Mouse (Mus musculus) small intestine, adult 2 months (tissue): ENCODE measurements around the gene Fyn. TPM values are rescaled to one million over a fixed set of nuclear protein-coding genes. Genes with fewer than 3 reads are reported as not detected.

ENCODE experiments used
- H3K27ac ChIP-seq: fragments of 200-500 bp; 2 replicates; pipeline ENCODE4 v1.5.1; 2012; ENCODE audit warnings: low read depth, low read length, control low read depth, inconsistent platforms; ENCODE audit not compliant: insufficient read depth
- H3K27me3 ChIP-seq: fragments of 200-500 bp; 2 replicates; pipeline ENCODE4 v1.6.1; 2012; ENCODE audit warnings: mild to moderate bottlenecking, moderate library complexity, low read length, inconsistent platforms; ENCODE audit not compliant: control insufficient read depth, insufficient read depth
- H3K36me3 ChIP-seq: fragments of 200-500 bp; 2 replicates; pipeline ENCODE4 v1.6.1; 2012; ENCODE audit warnings: mild to moderate bottlenecking, low read length, control low read depth, inconsistent platforms; ENCODE audit not compliant: control insufficient read depth, insufficient read depth
- H3K4me1 ChIP-seq: fragments of 200-500 bp; 2 replicates; pipeline ENCODE4 v1.6.1; 2012; ENCODE audit warnings: low read length, inconsistent platforms, mixed read lengths; ENCODE audit not compliant: control insufficient read depth, insufficient read depth, insufficient read length
- H3K4me3 ChIP-seq: fragments of 200-500 bp; 2 replicates; pipeline ENCODE4 v1.5.1; 2012; ENCODE audit warnings: low read depth, mild to moderate bottlenecking, control low read depth, inconsistent platforms, low read length, moderate library complexity
- CTCF ChIP-seq: fragments of 200-500 bp; IDR thresholded peaks from 2 replicates; pipeline ENCODE4 v1.5.1; 2012; ENCODE audit warnings: low read depth, mild to moderate bottlenecking, control low read depth, inconsistent platforms, low read length, moderate library complexity, mixed read lengths; ENCODE audit not compliant: insufficient replicate concordance, insufficient read length; ENCODE audit errors: extremely low read depth
- POLR2A ChIP-seq: fragments of 200-500 bp; IDR thresholded peaks from 2 replicates; pipeline ENCODE4 v1.6.1; 2012; ENCODE audit warnings: low read depth, mild to moderate bottlenecking, control low read depth, inconsistent platforms, low read length, moderate library complexity
- WGBS: fragments of 180-500 bp; shearing (Covaris S2); methylation state at CpG from one replicate; pipeline ENCODE4 v1.1.7; 2018; 5-methylcytosine and 5-hydroxymethylcytosine counted together
- polyA plus RNA-seq: library from polyadenylated mRNA; depleted of rRNA; stranded (reverse); fragments of >200 nt; gene quantifications from 2 replicates; pipeline ENCODE4 v1.2.3, GENCODE M21; 2012

The Fyn gene
- polyA plus RNA-seq, 1 experiment = 7.3 TPM

- Histone ChIP-seq H3K27ac (no peak overlapping the region), H3K27me3 (no peaks in the 10 kb centered on the region), H3K4me1 (peaks cover 4% of the 10 kb centered on the region), H3K36me3 (no peaks in the 10 kb centered on the region), H3K4me3 (no peak overlapping the region)
- 69% methylated on average over 7 of the region's 7 CpGs for WGBS
- TF ChIP-seq POLR2A = no peak
Measured at GRCm38 (mm10) chr10:39540995-39541394, 172.3 kb downstream of the Fyn start.

- Histone ChIP-seq H3K4me1 (peaks cover 4% of the 10 kb centered on the region), H3K4me3 (no peak overlapping the region), H3K27ac (no peak overlapping the region; the same call in 1 of the 2 replicates), H3K27me3 (no peaks in the 10 kb centered on the region), H3K36me3 (no peaks in the 10 kb centered on the region)
- no peak for TF ChIP-seq POLR2A
- no peak for TF ChIP-seq CTCF
- WGBS = 68% methylated on average over 6 of the region's 6 CpGs
Measured at GRCm38 (mm10) chr10:39541451-39541874, 172.8 kb downstream of the Fyn start.

GRCm38 (mm10) chr10:39541951-39542521 lies 173.4 kb downstream of the Fyn start:
- no peak for TF ChIP-seq POLR2A
- TF ChIP-seq CTCF = no peak
- Histone ChIP-seq H3K4me3 (no peak overlapping the region), H3K4me1 (peaks cover 4% of the 10 kb centered on the region), H3K27me3 (no peaks in the 10 kb centered on the region), H3K36me3 (no peaks in the 10 kb centered on the region), H3K27ac (no peak overlapping the region)
- 63% methylated on average over 7 of the region's 7 CpGs for WGBS

- H3K4me3 ChIP-seq = no peak overlapping the region
- WGBS = 80% methylated on average over 15 of the region's 15 CpGs
- no peak overlapping the region for H3K27ac ChIP-seq
- TF ChIP-seq POLR2A (no peak), CTCF (no peak)
- peaks cover 4% of the 10 kb centered on the region for H3K4me1 ChIP-seq
- no peaks in the 10 kb centered on the region for H3K27me3 ChIP-seq
- no peaks in the 10 kb centered on the region for H3K36me3 ChIP-seq
Measured at GRCm38 (mm10) chr10:39542535-39543257, 174.0 kb downstream of the Fyn start.

GRCm38 (mm10) chr10:39543258-39543770 lies 174.7 kb downstream of the Fyn start:
- Histone ChIP-seq H3K36me3 (no peaks in the 10 kb centered on the region), H3K4me1 (peaks cover 4% of the 10 kb centered on the region), H3K27ac (no peak overlapping the region; the same call in 1 of the 2 replicates), H3K4me3 (no peak overlapping the region), H3K27me3 (no peaks in the 10 kb centered on the region)
- WGBS = 89% methylated on average over 5 of the region's 5 CpGs
- TF ChIP-seq CTCF (no peak), POLR2A (no peak)

GRCm38 (mm10) chr10:39547369-39548074 lies 178.9 kb downstream of the Fyn start:
- 33% methylated on average over 3 of the region's 3 CpGs for WGBS
- no peaks in the 10 kb centered on the region for H3K36me3 ChIP-seq
- H3K27me3 ChIP-seq = no peaks in the 10 kb centered on the region
- no peak overlapping the region for H3K27ac ChIP-seq
- H3K4me1 ChIP-seq = peaks cover under 1% of the 10 kb centered on the region; the same call in 1 of the 2 replicates
- TF ChIP-seq CTCF (no peak), POLR2A (no peak)
- no peak overlapping the region for H3K4me3 ChIP-seq

- Histone ChIP-seq H3K27ac (no peak overlapping the region), H3K27me3 (no peaks in the 10 kb centered on the region), H3K4me1 (no peaks in the 10 kb centered on the region; the same call in 1 of the 2 replicates), H3K36me3 (no peaks in the 10 kb centered on the region), H3K4me3 (no peak overlapping the region)
- TF ChIP-seq CTCF (no peak), POLR2A (no peak)
- 84% methylated on average over 2 of the region's 2 CpGs for WGBS
Measured at GRCm38 (mm10) chr10:39550791-39551190, 182.1 kb downstream of the Fyn start.
